Mouse (Mus musculus): Measurements from ENCODE around the gene Cd79a.

GRCm38 (mm10) chr7:24904070-24904483 lies 6.9 kb downstream of the Cd79a start:
- TF ChIP-seq CTCF (IDR thresholded peaks at IDR 0.05; ENCODE audit: low read depth, low read length) = no peak
- TF ChIP-seq POLR2A (IDR thresholded peaks at IDR 0.05; ENCODE audit: borderline replicate concordance, low read depth, low read length) = no peak

Data from bone marrow macrophage, adult 2 months (primary cell).